Mouse (Mus musculus) WW6 (cell line): ENCODE measurements at regions not wholly inside any gene's neighbourhood (a gene's known extent, or its start where the extent isn't known, plus 50 kb on each side); places are given as distances from the start of the nearest gene placed in this dataset.

ENCODE experiments used
- DNase-seq: peaks from one replicate; pipeline ENCODE4 v3.0.0-alpha.2; 2013; ENCODE audit warnings: low read depth, low spot score

DNA sequence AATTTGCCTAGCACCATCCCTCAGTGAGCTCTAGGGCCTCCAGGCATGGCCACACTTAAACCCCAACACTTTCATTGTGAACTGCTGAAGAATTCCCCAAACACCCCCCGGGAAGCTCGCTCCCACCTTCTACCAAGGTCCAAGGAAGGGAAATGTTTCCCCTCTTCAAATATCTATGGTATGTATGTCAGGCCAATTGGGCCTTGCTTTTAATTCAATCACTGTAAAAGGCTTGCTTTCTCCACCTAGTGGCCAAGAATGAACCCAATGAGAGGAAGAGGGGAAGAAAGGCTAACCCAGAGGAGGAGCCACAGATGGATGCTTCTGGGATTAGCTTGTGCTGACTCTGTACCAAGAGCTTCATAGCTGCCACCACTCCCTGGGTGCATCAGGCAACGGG is 336.3 kb upstream of the Tgfbr2 start:
- DNase-seq: no peak

DNA sequence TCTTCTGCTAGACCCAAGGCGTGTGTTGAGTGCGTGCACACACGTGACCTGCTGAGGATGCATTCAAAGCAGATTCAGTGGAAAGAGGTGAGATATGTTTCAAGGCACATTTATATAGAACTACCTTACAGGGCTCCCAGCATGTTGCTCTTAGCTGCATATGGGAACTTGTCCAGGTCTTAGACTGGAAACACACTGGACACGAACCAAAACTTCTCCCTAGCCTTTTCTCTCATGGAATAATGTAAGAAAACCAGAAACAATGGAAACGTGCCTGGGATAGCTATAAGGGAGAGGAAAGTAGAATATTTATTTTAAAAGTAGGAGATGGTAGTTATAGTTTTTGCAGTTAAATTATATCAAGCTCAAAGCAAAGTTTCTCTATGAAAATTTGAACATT is 332.6 kb upstream of the Tgfbr2 start:
- DNase-seq: no peak

DNA sequence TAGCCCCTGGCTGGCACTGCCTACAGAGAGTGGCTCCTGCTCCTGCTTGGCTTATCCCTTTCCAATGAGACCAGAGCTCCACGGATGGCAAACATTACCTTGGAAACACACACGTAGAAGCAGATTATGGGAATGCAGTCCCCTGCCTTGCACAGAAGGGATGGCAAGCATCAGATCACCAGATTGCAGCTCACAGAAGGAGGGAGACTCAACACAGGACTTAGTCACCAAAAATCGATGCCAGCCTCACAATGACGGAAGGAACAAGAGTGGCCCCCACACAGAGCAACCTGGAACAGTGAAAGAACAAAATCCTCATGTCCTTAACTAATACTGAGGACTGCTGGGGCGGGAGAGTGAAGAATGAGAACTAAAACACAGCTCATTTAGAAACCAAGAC is 327.7 kb upstream of the Tgfbr2 start:
- DNase-seq: no peak

- DNase-seq: no peak
Measured at GRCm38 (mm10) chr9:116500951-116501350, 325.8 kb upstream of the Tgfbr2 start.

GRCm38 (mm10) chr9:116491227-116491626 is 316.1 kb upstream of the Tgfbr2 start:
- DNase-seq: no peak

- DNase-seq: no peak
Measured at GRCm38 (mm10) chr9:116489787-116490186, 314.6 kb upstream of the Tgfbr2 start.

GRCm38 (mm10) chr9:116489273-116489672 is 314.1 kb upstream of the Tgfbr2 start:
- no peak for DNase-seq

DNA sequence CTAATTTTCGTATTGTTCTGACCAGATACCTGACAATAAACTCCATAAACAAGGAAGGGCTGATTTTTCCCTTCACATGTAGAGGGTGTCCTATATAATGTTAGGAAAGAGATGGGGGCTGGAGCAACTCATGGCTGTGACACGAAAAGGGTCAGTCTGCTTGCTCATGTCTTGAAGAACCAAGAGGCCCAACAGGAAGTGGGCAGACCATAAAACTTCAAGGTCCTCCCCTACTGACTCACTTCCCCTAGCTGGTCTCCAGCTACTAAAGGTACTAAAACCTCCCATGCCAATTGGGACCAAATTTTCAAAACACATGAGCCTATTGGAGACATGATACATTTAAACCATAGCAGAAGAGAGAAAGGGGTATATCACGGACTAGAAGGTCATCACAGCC is 302.1 kb upstream of the Tgfbr2 start:
- DNase-seq: no peak

DNA sequence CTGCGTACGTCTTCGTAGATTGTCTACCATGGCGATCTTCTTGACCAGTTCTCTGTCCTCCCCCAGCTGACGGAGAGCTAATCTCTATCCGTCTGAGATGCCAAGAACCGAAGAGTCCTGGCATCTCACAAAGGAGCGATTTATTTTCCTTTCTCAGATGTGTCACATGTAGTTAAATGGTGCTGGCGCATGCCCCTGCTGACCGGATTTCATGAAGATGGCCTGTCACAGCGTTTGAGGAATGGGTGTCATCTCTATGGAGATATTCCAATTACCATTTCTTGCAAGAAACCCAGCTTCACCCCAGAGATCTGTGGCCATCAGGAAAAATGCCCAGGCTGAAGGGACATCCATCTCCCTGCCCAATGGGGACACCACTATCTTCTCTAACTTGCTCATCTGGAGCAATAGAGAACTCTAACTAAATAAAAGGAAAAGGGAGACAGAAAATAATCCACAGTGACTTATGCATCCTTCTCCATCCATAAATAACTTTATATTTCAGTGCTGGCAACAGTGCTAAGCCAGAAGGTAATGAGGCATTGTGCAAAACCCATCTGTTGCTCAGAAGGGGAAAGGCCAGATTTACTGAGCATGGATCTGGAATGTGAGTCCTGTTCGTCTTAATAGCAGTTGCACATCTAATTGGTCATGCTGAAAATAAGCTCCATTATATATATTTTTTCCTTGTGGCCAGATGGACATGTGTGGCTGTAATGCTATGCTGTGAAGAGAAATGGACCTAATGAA is 300.2 kb upstream of the Tgfbr2 start:
- no peak for DNase-seq

- DNase-seq: no peak
Measured at GRCm38 (mm10) chr9:116472855-116473254, 297.7 kb upstream of the Tgfbr2 start.

GRCm38 (mm10) chr9:116468569-116469250 is 293.6 kb upstream of the Tgfbr2 start:
- no peak for DNase-seq

DNA sequence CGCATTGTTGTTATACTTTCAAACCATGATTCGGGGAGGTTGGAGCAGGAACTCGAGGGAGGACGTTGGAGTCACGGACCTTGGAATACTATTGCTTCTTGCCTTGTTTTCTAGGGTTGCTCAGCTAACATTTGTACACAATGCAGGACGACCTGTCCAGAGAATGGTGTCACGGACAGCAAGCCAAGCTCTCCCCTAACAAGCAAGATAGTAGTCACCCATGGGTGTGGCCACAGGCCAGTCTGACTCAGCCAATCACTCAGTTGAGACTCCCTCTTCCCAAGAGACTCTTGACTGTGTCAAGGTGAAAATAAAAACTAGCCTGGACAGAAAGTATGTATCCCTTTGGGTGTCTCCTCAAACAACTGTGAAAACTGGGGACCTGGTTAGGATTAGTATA is 291.2 kb upstream of the Tgfbr2 start:
- no peak for DNase-seq

GRCm38 (mm10) chr9:116464626-116465025 is 289.5 kb upstream of the Tgfbr2 start:
- DNase-seq: no peak

GRCm38 (mm10) chr9:116462232-116462631 is 287.1 kb upstream of the Tgfbr2 start:
- no peak for DNase-seq

GRCm38 (mm10) chr9:116460022-116460421 is 284.9 kb upstream of the Tgfbr2 start:
- DNase-seq: no peak

GRCm38 (mm10) chr9:116452050-116452449 is 276.9 kb upstream of the Tgfbr2 start:
- DNase-seq: no peak

DNA sequence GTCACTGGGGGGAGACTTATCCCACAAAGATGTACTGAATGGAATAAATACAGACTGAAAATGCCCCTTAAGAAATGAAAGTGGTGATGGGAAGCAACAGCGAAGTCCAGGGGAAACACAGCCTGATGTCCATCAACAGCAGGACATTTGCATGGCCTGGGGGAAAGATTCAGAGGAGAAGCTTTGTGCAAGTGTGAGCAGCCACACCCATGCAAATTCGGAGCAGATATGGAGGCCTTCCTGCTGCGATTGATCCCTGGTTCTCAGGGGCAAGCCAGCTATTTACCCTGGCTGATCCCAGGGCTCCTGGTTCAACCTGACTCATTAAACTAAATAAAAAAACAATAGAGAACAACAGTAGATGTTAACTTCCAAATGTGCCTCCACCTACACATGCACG is 275.7 kb upstream of the Tgfbr2 start:
- no peak for DNase-seq

GRCm38 (mm10) chr9:116447734-116448133 is 272.6 kb upstream of the Tgfbr2 start:
- DNase-seq: no peak

DNA sequence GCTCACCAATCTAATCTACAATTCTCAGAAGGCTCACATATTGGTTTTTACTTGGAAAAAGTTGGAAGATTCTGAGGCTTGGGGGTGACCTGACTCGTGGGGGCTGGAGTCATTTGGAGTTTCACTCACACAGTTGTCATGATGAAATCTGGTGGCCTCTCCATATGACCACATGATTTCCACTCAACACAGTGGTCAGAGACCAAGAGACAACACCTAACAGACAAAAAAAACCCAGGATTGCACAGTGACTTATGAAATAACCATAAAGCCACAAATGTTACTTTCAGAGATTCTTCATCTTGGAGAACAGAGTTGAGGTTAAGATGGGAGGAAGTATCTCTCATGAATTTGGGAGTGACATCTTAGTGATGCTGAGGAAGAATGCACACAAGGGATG is 263.4 kb upstream of the Tgfbr2 start:
- no peak for DNase-seq

GRCm38 (mm10) chr9:116434414-116434813 is 259.3 kb upstream of the Tgfbr2 start:
- no peak for DNase-seq

- no peak for DNase-seq
Measured at GRCm38 (mm10) chr9:116429061-116429460, 253.9 kb upstream of the Tgfbr2 start.

- no peak for DNase-seq
Measured at GRCm38 (mm10) chr9:116428475-116428874, 253.3 kb upstream of the Tgfbr2 start.

DNA sequence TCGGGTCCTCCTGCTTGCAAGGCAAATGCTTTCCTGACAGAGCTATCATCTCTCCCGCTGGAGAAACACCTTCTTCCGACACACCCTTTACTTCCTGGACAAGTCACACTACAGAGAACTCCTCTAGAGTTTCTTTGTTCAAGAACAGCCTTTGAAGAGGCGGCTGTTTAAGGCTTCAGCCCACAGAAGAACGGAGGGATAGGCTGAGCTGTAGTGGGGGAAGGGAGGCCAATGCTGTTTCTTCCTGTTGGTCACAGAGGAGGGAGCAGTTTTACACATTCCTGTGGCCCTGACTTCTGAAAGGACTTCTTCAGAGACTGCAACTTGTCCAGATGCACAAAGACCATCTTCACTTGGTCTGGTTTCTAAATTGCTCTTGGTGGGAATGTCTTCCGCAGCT is 252.1 kb upstream of the Tgfbr2 start:
- peak; percentile 20 for DNase-seq
